Mouse (Mus musculus) CH12.LX (cell line): ENCODE data around the gene Mrm3.

ENCODE experiments used
- BHLHE40 ChIP-seq: IDR thresholded peaks from 2 replicates; pipeline ENCODE4 v1.6.1; 2011; ENCODE audit warnings: mild to moderate bottlenecking, low read depth, low read length, improper control_type of control experiment
- CTCF ChIP-seq, 2 experiments: IDR thresholded peaks in 1 of 2; conservative IDR thresholded peaks in 1 of 2; 2 replicates each; pipeline ENCODE4 v1.5.1; 2011 to 2012; ENCODE audit warnings: low read depth in 2 of 2, low read length in 2 of 2, improper control_type of control experiment in 1 of 2, inconsistent platforms in 1 of 2, mild to moderate bottlenecking in 1 of 2, moderate library complexity in 1 of 2
- EP300 ChIP-seq: IDR thresholded peaks from 2 replicates; pipeline ENCODE4 v1.6.1; 2011; ENCODE audit warnings: low read length, improper control_type of control experiment
- ETS1 ChIP-seq: conservative IDR thresholded peaks from 2 replicates; pipeline ENCODE4 v1.6.1; 2012; ENCODE audit warnings: low read depth, mild to moderate bottlenecking, inconsistent platforms, low read length, improper control_type of control experiment, moderate library complexity
- NRF1 ChIP-seq: IDR thresholded peaks from 2 replicates; pipeline ENCODE4 v1.6.1; 2014; ENCODE audit warnings: low read depth, mild to moderate bottlenecking, inconsistent platforms, low read length, improper control_type of control experiment, moderate library complexity
- POLR2A ChIP-seq: IDR thresholded peaks from 2 replicates; pipeline ENCODE4 v1.6.1; 2011; ENCODE audit warnings: low read depth, mild to moderate bottlenecking, improper control_type of control experiment, low read length
- RCOR1 ChIP-seq: conservative IDR thresholded peaks from 2 replicates; pipeline ENCODE4 v1.6.1; 2012; ENCODE audit warnings: low read depth, mild to moderate bottlenecking, inconsistent platforms, low read length, improper control_type of control experiment
- UBTF ChIP-seq: IDR thresholded peaks from 2 replicates; pipeline ENCODE4 v1.6.1; 2012; ENCODE audit warnings: low read depth, mild to moderate bottlenecking, inconsistent platforms, low read length, improper control_type of control experiment, moderate library complexity

DNA sequence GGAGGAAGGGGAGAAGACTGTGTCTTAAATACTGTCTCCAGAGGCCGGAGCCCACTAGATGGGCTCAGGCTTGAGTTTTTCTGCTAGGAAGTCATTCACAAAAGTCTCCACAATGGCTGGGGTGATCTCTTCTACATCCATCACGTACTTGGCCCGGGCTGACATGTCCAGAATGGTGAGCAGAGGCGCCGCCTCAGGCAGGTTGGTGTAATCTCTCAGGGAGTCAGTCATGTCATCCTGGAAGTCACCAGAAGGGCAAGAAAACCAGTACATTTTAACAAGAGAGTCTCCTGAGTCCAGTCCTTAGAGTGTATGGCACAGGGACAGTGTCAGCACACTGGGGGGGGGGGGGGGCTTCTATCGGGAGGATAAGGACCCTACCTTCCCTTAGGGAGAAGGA lies 15.0 kb downstream of the Mrm3 start:
- TF ChIP-seq CTCF (conservative IDR thresholded peaks at IDR 0.05 in 1 of 2, IDR thresholded peaks at IDR 0.05 in 1 of 2; ENCODE audit: low read depth in 2 of 2, low read length in 2 of 2) (peak in 1 of 2 experiments; percentile 18; a peak in 1 of 4 replicates), POLR2A (no peak), ETS1 (no peak), BHLHE40 (no peak), UBTF (no peak), NRF1 (no peak), EP300 (no peak), RCOR1 (no peak)
